Mouse (Mus musculus) CH12.LX (cell line): ENCODE results near the gene Mllt10.

ENCODE experiments used
- CHD1 ChIP-seq: IDR thresholded peaks from 2 replicates; pipeline ENCODE4 v1.6.1; 2012; ENCODE audit warnings: low read depth, low read length, improper control_type of control experiment, inconsistent platforms
- CTCF ChIP-seq, 2 experiments: IDR thresholded peaks in 1 of 2; conservative IDR thresholded peaks in 1 of 2; 2 replicates each; pipeline ENCODE4 v1.5.1; 2011 to 2012; ENCODE audit warnings: low read depth in 2 of 2, low read length in 2 of 2, improper control_type of control experiment in 1 of 2, inconsistent platforms in 1 of 2, mild to moderate bottlenecking in 1 of 2, moderate library complexity in 1 of 2
- E2F4 ChIP-seq: IDR thresholded peaks from 2 replicates; pipeline ENCODE4 v1.6.1; 2011; ENCODE audit warnings: low read depth, low read length, improper control_type of control experiment; ENCODE audit not compliant: insufficient replicate concordance
- EP300 ChIP-seq: IDR thresholded peaks from 2 replicates; pipeline ENCODE4 v1.6.1; 2011; ENCODE audit warnings: low read length, improper control_type of control experiment
- GABPA ChIP-seq: IDR thresholded peaks from 2 replicates; pipeline ENCODE4 v1.6.1; 2012; ENCODE audit warnings: low read depth, low read length, improper control_type of control experiment, inconsistent platforms; ENCODE audit not compliant: insufficient replicate concordance
- KAT2A ChIP-seq: IDR thresholded peaks from 2 replicates; pipeline ENCODE4 v1.6.1; 2012; ENCODE audit warnings: low read length, improper control_type of control experiment, inconsistent platforms; ENCODE audit not compliant: insufficient replicate concordance
- MAFK ChIP-seq: IDR thresholded peaks from 2 replicates; pipeline ENCODE4 v1.6.1; 2011; ENCODE audit warnings: low read length, improper control_type of control experiment; ENCODE audit not compliant: insufficient replicate concordance
- MEF2A ChIP-seq: IDR thresholded peaks from 2 replicates; pipeline ENCODE4 v1.6.1; 2014; ENCODE audit warnings: low read depth, mild to moderate bottlenecking, inconsistent platforms, low read length, improper control_type of control experiment, borderline replicate concordance
- POLR2A ChIP-seq: IDR thresholded peaks from 2 replicates; pipeline ENCODE4 v1.6.1; 2011; ENCODE audit warnings: low read depth, mild to moderate bottlenecking, improper control_type of control experiment, low read length
- POLR2AphosphoS2 ChIP-seq: IDR thresholded peaks from 2 replicates; pipeline ENCODE4 v1.6.1; 2011; ENCODE audit warnings: low read depth, low read length, improper control_type of control experiment
- TBP ChIP-seq: conservative IDR thresholded peaks from 2 replicates; pipeline ENCODE4 v1.6.1; 2011; ENCODE audit warnings: low read depth, low read length, improper control_type of control experiment
- ZC3H11A ChIP-seq: IDR thresholded peaks from 2 replicates; pipeline ENCODE4 v1.6.1; 2012; ENCODE audit warnings: low read depth, mild to moderate bottlenecking, inconsistent platforms, low read length, improper control_type of control experiment

GRCm38 (mm10) chr2:18065708-18066030, 10.6 kb downstream of the Mllt10 start:
- no peak for TF ChIP-seq CTCF (conservative IDR thresholded peaks at IDR 0.05 in 1 of 2, IDR thresholded peaks at IDR 0.05 in 1 of 2; ENCODE audit: low read depth in 2 of 2, low read length in 2 of 2)
- TF ChIP-seq MEF2A, result no peak
- no peak for TF ChIP-seq EP300
- TF ChIP-seq POLR2A, result no peak
- no peak for TF ChIP-seq ZC3H11A
- no peak for TF ChIP-seq MAFK
- no peak for TF ChIP-seq CHD1
- TF ChIP-seq TBP, result no peak
- no peak for TF ChIP-seq KAT2A
- TF ChIP-seq E2F4, result no peak
- TF ChIP-seq POLR2AphosphoS2, result no peak
- no peak for TF ChIP-seq GABPA
